Mouse (Mus musculus): ENCODE data around the gene Tmem235. TPM values are rescaled to one million over a fixed set of nuclear protein-coding genes. Genes with fewer than 3 reads are reported as not detected.

Tmem235 gene
- polyA plus RNA-seq, 1 experiment, result not detected

DNA sequence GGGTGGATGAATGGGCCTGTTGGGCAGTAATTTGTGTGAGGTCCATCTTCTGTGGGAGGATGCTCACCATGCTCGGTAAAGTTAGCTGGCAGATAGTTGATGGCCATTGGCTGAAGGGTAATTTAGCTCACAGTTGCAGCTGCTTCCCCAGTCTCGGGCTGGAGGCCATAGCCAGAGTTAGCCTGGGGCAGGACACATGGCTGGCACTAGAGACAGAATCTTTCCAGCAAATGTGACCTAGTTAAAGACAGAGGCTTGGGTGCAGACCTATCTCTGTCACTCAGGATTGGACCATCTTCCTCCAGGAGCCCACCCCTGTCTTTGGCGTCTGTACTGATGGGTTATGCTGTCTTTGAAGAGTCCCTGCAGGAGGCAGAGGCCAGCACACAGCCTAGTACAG lies 2.2 kb upstream of the Tmem235 start:
- no peak for DNase-seq (ENCODE audit: extremely low spot score in 1 of 2, low spot score in 1 of 2)

DNA sequence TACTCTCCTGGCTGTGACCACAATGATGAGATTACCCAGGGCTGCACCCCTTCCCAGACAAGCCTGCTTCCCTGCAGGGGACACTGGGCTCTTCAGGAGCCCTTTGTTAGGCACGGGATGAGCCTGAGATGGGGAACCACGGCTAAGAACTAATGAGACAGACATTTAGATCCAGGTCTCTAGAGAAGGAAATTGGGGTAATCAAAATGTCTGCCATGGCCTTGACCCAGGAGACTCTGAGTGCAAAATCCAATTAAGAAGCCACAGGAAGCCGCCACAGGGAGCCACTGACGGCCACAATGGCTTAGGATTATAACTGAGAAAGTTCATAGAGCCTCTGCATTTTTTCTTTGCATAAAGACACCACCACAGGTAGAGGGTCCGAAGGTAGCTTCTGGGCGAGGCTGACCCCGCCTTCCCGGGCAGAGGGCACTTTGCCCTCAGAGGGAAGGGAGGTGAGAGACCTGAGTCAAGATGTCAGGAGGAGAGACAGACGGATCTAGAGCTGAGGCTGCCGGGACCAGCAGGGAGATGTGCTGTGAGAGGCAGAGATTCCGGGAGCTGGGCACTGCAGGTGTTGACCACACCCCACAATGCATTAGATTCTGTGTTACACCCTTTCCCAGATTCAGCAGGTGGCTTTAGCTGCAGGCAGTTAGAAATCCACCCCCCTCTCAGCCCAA lies 2.8 kb downstream of the Tmem235 start:
- no peak for DNase-seq (ENCODE audit: extremely low spot score in 1 of 2, low spot score in 1 of 2)

DNA sequence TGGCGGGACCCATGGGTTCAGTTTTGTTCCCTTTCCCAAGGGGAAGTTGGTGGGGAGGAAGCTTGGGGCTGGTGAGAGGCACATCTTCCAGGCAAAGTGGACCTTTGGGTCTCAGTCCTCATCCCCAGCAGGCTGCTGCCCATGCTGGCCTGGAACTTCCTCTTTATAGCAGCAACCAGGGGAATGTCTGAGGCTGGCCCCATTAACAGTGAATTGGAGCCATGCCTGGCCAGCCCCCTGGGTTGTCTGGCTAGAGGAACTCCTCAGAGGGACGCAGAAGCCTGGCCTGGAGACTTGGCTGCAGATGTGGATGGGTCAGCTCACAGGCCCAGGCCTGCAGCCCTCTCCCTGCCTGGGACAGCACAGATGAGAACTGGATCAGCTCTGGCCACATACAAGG lies 4.3 kb downstream of the Tmem235 start:
- no peak for DNase-seq (ENCODE audit: extremely low spot score in 1 of 2, low spot score in 1 of 2)

DNA sequence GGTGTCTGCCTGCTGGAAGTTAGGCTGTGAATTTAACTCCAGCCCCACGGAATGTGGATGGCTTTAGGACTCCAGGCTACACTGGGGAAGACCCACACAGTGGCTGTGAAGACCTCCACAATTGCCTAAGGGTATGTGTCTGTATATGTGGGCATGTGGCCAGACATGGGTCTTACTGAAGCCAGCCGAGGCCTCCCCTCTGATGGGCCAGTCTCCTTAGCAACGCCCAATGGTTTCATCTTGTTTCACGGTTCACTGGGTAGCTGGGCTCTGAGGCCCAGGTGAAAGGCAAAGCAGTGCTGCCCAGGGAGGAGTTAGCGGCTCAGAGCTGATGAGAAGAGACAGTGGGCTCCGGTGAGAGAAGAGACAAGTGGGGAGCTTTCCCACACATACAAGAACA lies 5.4 kb downstream of the Tmem235 start:
- DNase-seq (ENCODE audit: extremely low spot score in 1 of 2, low spot score in 1 of 2), result no peak

DNA sequence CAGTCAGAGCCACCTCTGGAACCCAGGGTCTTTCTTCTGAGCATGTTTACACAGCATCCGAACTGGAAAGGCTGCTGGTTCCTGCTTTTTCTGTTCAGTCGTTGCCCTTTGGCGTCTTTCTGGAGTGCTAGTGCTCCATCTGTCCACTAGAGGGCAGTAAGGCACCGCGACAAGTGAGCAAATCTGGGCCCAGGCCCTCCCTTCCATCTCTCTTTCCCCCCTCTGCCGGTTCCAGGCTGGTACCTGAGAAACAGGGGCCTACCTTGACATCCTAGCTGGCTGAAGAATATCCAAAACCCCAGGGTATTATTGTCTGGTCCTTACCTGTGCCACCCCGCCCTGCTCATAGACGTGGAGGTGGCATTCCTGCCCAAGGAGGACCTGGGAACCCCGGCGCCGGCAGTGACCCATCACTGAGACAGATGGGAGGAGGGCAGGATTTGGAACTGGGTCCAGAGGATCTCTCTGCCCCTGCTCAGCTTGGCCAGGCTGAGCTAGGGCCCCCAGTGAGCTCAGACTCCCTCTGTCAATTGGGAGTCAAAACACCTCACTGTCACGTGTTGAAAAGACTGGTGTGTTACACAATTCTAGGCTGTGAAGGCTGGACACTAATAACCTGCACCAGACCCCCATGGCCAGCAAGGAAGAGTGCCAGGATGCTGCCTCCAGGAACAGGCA lies 10.3 kb downstream of the Tmem235 start:
- DNase-seq (ENCODE audit: extremely low spot score in 1 of 2, low spot score in 1 of 2), result peak; percentile 66 to 91

DNA sequence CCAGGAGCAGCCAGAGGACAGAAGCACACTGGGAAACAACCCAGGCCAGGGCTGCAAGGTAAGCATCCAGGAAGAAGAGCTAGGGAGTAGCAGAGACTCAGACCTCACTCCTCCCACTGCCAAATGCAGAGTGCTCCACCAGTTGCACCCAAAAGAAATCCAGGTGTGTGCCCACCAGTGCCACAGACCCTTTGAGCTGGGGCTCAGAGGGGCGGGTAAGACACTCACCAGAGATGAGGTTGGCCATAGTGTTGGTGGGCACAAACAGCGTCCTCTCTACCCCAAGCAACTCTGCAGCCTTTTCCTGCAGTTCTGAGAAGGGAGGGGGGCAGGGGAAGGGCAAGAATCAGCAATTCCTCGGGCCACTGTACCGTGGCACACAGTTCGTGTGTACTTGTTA lies 10.8 kb downstream of the Tmem235 start:
- DNase-seq (ENCODE audit: extremely low spot score in 1 of 2, low spot score in 1 of 2), result no peak

DNA sequence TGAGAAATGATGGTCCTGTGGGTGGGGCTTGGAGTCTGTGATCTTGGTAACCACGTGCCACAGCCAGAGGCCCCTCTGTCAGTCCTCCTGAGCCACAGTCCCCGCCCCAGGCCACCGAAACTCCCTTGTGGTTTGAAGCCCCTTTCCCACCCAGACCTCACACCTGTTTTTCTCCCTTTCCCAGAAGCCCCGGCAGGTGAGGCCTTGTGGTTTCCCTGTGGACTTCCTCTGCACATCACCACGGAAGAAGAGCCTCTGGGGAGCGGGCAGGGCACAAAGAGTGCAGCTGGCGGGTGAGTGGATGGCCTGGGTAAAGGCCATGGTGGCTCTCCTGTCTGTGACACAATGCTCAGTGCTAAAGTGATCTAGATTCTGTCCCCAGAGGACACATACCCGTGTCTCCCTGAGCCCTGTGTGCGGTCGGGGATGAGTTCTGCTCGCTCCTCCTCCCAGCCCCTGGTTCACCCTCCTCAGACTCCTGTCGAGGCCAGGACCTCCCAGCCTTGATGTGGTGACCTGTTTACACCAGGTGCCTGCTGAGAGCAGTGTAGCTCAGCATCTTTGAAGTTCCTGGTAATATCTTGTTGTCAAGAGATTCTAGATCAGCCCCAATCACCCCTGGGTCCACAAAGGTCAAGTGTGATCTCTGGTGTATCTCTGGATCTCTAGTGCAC lies 11.5 kb downstream of the Tmem235 start:
- DNase-seq (ENCODE audit: extremely low spot score in 1 of 2, low spot score in 1 of 2), result no peak

DNA sequence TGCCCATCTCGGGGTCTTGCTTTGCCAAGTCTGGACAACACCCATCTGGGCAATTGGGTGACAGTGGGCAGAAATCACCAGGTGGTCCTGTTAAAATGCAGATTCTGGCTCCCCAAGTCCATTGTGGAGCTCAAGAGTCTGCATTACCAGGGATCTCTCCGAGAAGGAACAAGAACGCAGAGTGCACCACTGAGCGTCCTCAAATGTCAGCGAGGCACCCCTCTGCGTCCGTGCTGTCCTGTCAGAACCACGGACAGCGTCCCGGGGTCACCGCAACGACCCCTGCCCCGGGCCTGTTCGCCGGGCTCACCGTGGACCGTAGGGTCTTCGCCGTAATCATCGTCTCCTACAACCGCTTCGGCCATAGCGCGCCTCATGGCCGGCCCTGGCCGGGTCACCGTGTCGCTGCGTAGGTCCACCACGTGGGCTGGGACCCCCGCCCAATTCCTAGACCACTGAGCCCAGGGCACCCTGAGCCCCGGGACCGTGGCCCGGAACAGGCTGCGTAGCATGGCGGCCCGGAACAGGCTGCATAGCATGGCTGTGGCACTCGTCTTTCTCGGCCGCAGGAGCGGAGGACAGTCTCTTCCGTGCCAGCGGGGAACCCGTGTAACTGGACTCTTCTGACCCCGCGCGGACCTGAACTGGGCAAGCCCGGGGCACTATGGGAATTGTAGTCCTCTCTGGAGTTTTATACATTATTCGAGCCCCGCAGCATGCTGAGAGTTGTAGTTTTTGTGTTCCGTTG lies 12.5 kb downstream of the Tmem235 start, which contains the start of gene Tha1:
Gene Tha1, minus strand, starts transcription at position 621 of the 748 bp plus-strand sequence.
- peak; percentile 72 to 90 for DNase-seq (ENCODE audit: extremely low spot score in 1 of 2, low spot score in 1 of 2)

DNA sequence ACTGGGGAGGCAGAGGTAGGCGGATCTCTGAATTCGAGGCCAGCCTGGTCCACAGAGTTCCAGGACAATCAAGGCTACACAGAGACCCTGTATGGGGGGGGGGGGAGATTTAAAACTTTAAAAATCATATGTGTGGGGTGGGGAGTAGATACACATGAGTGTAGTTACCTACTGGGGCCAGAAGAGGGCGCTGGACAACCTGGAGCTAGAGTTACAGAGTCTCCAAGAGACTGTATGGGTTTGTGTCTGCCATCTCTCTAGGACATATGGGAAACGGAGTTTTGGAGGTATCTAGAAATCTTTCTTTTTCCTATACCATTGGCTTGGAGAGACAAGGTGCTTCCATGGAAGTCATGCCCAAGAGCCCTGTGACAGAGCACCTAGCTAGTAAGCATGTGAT lies 13.9 kb downstream of the Tmem235 start:
- DNase-seq (ENCODE audit: extremely low spot score in 1 of 2, low spot score in 1 of 2), result no peak

DNA sequence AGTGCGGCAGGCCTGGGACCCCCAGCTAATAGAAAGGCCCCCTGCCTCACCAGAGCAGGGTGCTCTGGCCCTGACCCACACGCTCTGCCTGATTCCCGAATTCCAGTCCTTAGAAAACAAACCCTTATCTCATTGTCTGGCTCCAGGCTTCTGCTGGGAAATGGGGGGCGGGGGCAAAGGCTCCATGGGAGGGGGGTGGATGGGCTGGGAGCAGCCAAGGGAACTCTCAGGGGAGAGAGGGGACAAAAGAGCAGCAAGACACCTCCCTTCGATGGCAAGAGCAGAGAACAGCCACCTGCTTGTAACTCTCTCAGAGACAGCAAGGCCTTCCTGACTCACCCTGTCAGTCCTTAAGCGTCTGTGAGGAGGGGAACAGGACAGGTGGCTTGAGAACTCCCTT lies 15.1 kb downstream of the Tmem235 start:
- no peak for DNase-seq (ENCODE audit: extremely low spot score in 1 of 2, low spot score in 1 of 2)

DNA sequence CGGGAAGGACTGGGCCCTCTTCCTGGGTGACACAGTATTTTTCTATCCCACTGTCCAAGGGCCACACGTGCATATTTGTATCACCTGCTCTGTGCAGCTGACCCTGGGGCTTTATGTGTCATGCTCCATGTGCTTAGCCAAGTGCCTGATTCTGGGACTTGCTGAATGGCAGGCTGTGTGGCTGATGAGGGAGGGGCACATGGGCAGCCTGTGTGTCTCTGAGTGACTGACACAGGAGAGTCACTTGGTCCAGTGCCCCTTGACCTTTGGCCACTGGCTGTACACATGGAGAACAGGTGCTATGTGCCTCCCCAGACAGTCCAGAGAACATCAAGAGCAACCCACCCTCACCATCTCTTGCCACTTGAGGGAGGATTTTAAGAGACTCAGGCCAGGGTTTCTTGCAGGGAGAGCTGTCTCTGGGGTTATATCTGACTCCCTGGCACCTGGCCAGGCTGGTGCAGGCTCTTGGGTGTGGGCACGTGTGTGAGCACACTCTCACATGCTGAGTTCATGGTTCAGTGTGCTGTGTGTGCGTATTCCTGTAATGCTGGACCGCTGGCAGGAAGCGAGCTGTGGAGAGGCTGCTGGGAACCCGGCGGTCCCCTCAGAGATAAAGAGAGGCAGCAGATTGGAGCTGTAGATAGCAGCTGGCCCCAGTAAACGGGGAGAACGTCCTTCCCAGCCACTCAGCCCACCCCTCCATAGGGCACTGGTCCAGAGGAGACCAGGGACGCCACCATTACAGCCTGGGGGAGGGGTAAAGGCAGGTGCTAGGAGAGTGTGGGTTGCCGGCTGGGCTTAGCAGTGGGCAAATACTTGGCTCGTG lies 17.6 kb downstream of the Tmem235 start:
- DNase-seq (ENCODE audit: extremely low spot score in 1 of 2, low spot score in 1 of 2), result peak in 1 of 2 experiments; percentile 34

DNA sequence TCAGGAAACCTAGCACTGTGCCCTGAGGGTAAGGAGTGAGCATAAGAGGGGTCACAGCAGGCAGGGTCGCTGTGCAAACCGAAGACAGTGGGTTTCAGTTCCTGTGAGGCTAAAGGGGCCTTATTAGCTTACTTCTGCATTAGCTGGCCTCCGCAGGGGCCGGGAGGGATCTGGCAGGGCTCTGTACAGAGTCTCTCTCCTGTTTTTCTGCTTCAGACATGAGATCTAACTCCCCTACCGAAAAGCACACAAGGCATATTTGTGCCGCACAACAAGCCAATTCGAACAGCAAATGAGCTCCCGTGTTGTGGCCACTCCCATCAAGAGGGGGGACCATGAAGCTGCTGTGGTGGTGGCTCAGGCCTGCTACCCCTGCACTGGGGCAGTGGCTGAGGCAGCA lies 18.3 kb downstream of the Tmem235 start:
- DNase-seq (ENCODE audit: extremely low spot score in 1 of 2, low spot score in 1 of 2), result no peak

DNA sequence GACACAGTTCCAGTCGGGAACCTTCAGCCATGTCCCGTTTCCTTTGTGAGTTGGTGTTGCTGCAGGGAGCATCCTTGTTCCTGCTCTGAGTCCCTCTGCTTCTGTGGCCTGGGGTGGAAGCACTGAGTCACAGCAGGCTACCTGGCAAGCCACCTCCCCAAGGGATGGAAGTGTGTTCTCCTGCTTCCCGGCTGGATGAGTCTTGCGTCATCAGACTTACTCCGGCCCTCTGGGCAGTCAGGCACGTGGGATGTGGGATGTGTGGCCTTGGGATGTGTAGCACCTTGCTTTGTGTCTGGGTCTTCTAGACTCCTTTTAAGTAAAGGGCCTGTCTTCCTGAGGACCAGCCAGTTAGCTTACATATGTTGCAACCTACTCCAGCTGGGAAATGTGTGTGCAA lies 19.1 kb downstream of the Tmem235 start:
- no peak for DNase-seq (ENCODE audit: extremely low spot score in 1 of 2, low spot score in 1 of 2)

DNA sequence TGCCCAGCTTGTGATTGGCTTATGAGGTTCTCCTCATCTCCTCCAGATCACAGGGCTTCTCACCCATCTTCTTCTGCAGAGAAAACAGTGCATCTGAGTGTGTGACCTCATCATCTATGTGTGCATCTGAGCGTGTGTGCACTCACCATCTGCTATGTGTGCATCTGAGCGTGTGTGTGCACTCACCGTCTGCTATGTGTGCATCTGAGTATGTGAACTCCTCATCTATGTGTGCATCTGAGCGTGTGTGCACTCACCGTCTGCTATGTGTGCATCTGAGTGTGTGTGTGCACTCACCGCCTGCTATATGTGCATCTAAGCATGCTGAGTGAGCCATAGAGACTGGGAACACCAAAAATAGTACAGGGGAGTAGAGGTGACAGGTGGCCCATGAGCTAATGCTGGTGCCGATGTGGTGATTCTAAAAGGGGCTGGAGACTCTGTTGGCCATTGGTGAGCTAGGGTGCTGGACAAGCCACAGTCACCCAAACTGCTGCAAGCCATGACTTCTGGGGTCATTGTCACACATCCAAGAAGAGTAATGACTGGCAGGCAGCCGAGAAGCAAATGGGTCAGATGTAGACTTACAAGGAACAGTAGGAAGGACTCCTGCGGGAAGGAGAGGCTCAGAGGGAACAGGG lies 19.9 kb downstream of the Tmem235 start:
- no peak for DNase-seq (ENCODE audit: extremely low spot score in 1 of 2, low spot score in 1 of 2)

DNA sequence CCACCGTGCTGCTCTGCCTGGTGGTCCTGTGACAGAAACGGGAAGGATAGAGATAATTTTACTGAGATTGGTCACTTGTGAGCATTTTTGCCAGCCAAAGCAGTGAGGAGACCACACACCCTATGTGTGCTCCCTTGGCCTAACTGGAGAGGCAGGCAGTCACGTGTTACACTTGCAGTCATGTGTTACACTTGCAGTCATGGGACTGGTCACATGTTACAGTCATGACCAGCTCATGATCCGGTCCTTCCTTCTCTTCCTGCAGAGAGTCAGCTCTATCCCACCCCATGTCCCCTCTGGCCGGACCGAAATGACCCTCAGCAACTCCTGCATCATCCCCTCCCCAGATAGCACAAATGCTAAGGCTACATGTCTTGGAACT lies 20.4 kb downstream of the Tmem235 start:
- no peak for DNase-seq (ENCODE audit: extremely low spot score in 1 of 2, low spot score in 1 of 2)

DNA sequence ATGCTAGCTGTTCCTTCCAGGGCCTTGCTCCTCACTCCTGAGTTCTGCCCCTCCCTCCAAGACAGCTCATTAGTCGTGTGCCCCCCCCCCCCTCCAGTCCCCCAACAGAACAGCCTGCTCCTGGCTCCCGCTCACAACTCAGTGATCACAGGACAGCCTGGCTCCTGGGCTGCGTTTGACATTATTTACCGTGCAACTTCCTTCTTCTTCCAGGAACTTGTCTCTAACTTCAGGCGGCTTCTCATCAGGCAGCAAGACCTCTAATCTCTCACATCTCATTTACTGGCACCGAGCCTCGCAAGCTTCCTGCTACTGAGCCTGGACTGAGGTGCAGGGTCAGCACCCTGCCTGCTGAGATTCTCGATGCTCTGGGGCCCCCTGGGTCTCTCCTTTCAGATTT lies 21.2 kb downstream of the Tmem235 start:
- no peak for DNase-seq (ENCODE audit: extremely low spot score in 1 of 2, low spot score in 1 of 2)

DNA sequence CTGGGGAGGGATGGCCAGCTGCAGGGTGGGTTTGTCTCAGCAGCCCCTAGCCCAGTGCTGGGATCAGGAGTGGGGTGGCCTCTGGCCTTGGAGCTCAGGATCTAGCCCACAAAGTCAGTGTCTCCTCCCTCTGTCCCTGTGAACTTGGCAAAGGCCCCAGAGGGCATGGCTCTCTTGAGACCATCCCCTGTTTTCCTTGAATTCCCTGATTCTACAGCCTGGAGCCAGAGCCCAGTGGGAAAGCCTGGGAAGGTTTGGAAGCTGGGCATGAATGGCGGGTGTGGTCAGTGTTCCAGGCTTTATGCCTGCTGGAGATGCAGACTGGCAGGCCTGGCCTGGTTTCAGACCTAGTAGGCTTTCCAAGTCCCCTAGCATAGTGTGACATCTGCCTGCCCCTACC lies 21.7 kb downstream of the Tmem235 start:
- no peak for DNase-seq (ENCODE audit: extremely low spot score in 1 of 2, low spot score in 1 of 2)

DNA sequence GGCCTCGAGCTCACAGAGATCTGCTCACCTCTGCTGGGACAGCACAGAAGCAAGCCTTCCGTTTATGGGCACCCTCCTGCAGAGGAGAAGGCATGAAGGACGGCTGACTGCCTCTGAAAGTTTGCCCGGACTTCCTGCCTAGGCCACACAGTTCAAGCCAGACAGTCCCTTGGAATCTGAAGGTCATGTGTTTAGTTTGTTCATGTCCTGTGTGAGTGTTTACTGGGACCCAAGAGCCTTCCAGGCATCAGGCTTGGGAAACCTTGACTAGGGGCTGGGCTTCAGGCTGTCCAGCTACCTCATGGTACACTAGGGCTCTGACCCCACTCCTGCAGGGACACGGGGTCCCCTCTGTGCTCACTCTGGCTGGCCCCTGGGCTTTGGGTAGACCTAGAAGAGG lies 25.4 kb downstream of the Tmem235 start:
- DNase-seq (ENCODE audit: extremely low spot score in 1 of 2, low spot score in 1 of 2), result no peak

DNA sequence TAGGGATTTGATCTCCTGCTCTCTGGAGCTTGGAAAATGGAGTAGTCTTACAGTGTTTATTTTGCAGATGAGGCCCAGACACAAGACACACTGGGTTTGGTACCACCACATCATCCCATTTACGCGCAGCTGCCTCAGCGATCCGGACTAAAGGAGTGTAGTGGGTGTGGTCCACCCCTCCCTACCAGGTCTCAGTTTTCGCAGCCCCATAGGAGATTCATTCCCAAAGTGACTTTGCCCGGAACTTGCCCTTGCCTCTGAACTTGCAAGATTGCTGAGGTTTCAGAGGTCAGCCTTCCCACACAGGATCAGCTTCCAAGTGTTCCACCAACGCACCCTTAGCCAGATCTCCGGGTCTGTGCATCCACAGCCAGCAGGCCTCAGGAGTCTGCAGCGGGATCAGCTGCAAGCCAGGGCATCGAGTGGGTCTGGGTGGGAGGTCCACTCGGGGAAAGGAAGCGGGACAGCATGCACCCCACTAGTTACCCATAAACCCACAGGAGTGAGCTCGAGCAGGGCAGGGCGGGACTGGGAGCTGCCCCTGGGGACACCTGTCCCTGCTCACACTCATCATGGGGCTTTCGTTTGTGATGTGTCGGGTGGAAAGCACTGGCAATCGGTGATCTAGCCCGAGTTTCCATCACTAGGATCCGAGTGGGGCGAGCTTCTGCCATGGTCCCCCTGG lies 27.8 kb downstream of the Tmem235 start:
- DNase-seq (ENCODE audit: extremely low spot score in 1 of 2, low spot score in 1 of 2), result no peak
